Mouse (Mus musculus) cortical plate, adult 2 months (tissue): ENCODE results near the gene Popdc3.

ENCODE experiments used
- CTCF ChIP-seq: fragments of 200-500 bp; IDR thresholded peaks from 2 replicates; pipeline ENCODE4 v1.5.1; 2011; ENCODE audit warnings: mild to moderate bottlenecking, control low read depth, low read length; ENCODE audit not compliant: insufficient read depth; ENCODE audit errors: extremely low read depth
- POLR2A ChIP-seq: fragments of 200-500 bp; IDR thresholded peaks from 2 replicates; pipeline ENCODE4 v1.6.1; 2011; ENCODE audit warnings: mild to moderate bottlenecking, low read length, control low read depth; ENCODE audit not compliant: insufficient read depth; ENCODE audit errors: extremely low read depth

DNA sequence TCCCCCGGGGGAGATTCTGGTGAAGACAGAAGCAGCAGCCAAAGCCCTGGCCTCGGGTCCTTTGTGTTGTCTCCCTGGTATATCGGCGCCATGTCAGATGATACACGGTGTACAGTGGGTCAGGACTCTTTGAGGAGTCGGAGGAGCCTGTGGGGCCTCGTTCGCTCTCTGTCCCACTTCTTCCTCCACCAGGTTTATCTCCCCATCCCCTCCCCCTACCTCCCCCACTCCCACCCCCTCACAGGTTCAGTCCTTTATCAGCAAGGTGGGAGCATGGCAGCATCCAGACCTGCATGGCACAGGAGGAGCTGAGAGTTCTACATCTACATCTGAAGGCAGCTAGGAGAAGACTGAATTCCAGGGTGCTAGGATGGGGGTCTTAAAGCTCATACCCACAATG, 12.0 kb upstream of the Popdc3 start:
- TF ChIP-seq CTCF (no peak), POLR2A (no peak)
